Mouse (Mus musculus): ENCODE measurements around the gene Gm16181.

Gene Gm16181

GRCm38 (mm10) chr17:35194844-35195630 lies 25.6 kb upstream of the Gm16181 start:
- in situ Hi-C loops (cut with MboI, MseI): no loop called here

GRCm38 (mm10) chr17:35195631-35196320 lies 24.9 kb upstream of the Gm16181 start:
- in situ Hi-C loops (cut with MboI, MseI): no loop called here

DNA sequence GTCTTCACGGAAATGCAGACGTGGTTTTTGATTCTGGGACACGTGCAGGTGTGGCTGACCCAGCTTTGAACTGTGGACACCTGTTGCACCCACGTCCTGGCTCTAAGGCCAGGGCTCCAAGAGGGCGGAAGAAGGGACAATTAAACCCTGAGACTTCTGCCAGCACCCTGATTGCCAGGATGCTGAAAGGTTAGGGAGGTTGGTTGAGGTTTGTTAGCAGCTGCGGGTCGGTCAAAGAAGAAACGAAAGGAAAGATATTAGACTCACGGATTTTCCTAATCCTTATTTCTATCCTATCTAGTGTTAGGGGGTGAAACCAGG lies 24.4 kb upstream of the Gm16181 start:
- in situ Hi-C loops (cut with MboI, MseI): no loop called here

DNA sequence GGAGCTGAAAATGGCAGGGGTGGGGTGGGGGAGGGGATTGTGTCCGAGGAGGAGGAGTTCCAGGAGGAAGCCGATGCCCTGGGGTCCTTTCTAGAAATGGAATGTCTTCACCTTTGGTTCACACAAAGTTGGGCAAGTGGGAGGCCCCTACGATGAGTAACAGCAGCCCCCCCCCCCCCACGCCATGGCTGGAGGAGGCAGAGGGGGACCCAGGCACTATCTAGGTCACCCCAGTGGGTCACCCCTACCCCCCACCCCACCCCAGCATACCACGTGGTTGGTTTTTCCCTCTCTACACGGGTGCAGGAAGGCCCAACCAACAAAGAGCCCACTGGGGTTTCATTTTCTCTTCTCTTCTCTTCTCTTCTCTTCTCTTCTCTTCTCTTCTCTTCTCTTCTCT lies 23.5 kb upstream of the Gm16181 start:
- in situ Hi-C loops (cut with MboI, MseI): no loop called here

DNA sequence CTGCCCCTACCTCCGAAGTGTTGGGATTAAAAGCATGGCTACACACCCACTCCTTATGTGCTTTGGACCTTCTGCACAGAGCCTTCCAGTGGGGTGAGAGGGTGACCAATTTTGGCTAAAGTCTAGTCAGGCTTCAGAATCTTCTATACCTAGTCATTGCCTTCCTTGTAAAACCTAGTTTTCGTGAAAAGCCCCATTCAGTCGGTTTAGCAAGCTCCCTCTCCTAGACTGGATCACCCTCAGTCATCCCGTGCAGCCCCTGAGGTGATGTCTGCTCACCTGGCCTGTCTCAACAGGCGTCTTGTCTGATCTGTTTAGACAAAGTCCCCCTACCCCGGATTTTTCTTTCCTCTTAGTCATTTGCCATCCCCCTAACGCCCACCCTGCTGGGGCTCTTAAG lies 22.6 kb upstream of the Gm16181 start:
- in situ Hi-C loops (cut with MboI, MseI): no loop called here

GRCm38 (mm10) chr17:35198946-35199345 lies 21.7 kb upstream of the Gm16181 start:
- in situ Hi-C loops (cut with MboI, MseI): no loop called here

- in situ Hi-C loops (cut with MboI, MseI): loop anchor here (5.0 to 25.0 kb wide), 2 partner anchors 37 to 1013 kb away; partner anchors contain the start of genes Psmb8 (in 2 of the 2), Psmb9 (in 2 of the 2), Tap1 (in 2 of the 2) and Nfkbil1 (in 1 of the 2)
These were observed 20.2 kb upstream of the Gm16181 start for GRCm38 (mm10) chr17:35200398-35200797.

DNA sequence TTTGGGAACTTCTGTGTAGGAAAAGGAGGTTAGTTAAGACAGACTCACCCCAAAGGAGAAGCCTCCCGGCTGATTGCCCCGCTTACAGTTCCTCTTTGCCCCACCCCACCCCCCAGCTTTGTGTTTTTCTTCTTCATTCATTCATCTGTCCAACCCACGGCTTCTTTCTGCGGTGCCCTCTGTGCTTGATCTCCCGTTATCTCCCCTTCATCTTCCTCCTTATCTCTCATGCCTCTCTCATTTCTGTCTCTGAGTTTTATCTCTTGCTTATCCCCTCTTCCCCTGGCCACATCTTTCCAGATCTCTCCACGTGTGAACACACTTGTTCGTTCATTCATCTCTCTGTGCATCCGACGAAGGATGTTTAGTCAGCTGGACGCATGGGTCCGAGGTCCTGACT lies 19.5 kb upstream of the Gm16181 start:
- in situ Hi-C loops (cut with MboI, MseI): loop anchor here (5.0 to 25.0 kb wide), 2 partner anchors 36 to 1014 kb away; partner anchors contain the start of genes Psmb8 (in 2 of the 2), Psmb9 (in 2 of the 2), Tap1 (in 2 of the 2) and Nfkbil1 (in 1 of the 2)

DNA sequence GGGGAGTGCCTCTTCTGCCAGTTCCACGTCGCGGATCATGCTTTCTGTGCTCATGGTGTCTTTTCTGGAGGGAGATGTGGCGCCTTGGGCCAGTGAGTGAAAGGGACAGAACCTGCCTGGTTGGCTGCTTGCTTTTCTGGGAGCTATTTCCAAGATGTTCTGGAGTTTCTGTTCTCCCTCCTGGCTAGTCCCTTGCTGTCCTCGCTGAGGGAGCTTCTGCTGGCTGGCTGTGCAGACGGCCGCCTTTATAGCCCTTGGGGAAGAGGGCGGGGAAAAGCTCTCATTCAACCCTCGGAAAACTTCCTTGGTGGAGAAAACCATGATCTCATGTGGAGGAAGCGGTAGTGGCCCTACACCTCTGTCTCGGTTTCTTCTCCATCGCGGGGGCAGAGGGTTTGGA lies 18.8 kb upstream of the Gm16181 start, which contains the start of gene Tnf:
Gene Tnf, minus strand, starts transcription at position 221 of the 400 bp plus-strand sequence.
- in situ Hi-C loops (cut with MboI, MseI): loop anchor here (5.0 to 25.0 kb wide), 2 partner anchors 36 to 1014 kb away; partner anchors contain the start of genes Psmb8 (in 2 of the 2), Psmb9 (in 2 of the 2), Tap1 (in 2 of the 2) and Nfkbil1 (in 1 of the 2)

- in situ Hi-C loops (cut with MboI, MseI): loop anchor here (5.0 to 25.0 kb wide), 2 partner anchors 35 to 1015 kb away; partner anchors contain the start of genes Psmb8 (in 2 of the 2), Psmb9 (in 2 of the 2), Tap1 (in 2 of the 2) and Nfkbil1 (in 1 of the 2)
These were observed 18.2 kb upstream of the Gm16181 start for GRCm38 (mm10) chr17:35202442-35202841.

DNA sequence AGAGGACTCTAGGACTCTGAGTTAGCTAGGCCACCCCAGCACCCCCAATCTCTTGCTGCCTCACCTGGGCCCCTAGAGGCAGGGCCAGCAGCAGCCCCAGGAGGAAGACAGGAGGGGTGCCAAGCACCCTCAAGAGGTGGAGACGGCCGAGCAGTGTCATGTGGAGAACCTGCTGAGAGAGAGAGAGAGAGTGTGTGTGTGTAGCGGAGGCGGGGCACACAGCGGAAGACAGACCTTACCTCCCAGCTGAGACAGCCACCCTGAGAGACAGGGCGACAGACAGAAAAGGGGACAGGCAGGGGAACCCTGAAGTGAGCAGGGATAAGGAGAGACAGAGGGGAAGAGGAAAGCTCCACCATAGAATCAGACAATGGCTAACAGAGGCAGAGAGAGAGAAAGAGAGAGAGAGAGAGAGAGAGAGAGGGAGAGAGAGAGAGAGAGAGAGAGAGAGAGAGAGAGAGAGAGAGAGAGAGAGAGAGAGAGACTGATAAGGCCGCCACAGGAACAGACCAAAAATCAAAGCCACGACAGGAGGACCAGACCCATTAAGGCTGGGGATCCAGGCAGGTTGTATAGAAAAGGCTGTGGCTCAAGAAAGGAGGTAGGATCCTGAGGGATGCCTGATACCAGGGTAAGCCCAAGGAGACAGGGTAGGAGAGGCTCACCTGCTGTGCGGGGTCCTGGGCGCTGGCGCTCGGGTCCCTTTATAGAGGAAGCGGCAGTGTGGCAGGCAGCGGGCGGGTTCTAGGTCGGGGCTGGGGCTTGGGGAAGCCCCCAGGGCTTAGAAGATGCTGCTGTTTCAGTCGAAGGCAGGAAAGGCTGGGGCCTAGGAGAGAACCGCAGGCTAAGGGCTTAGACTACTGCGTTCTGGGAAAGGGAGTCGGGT lies 15.9 kb upstream of the Gm16181 start, which contains the start of gene Lta:
Gene Lta, minus strand, starts transcription at position 858 of the 886 bp plus-strand sequence.
- in situ Hi-C loops (cut with MboI, MseI): loop anchor here (5.0 to 25.0 kb wide), 2 partner anchors 33 to 1017 kb away; partner anchors contain the start of genes Psmb8 (in 2 of the 2), Psmb9 (in 2 of the 2), Tap1 (in 2 of the 2) and Nfkbil1 (in 1 of the 2)

GRCm38 (mm10) chr17:35205380-35205769 lies 15.3 kb upstream of the Gm16181 start:
- in situ Hi-C loops (cut with MboI, MseI): loop anchor here (25.0 kb wide), 1 partner anchor 1018 kb away; the partner anchor contains the start of genes Psmb8 (in 2 of the 2), Psmb9 (in 2 of the 2) and Tap1 (in 2 of the 2)

DNA sequence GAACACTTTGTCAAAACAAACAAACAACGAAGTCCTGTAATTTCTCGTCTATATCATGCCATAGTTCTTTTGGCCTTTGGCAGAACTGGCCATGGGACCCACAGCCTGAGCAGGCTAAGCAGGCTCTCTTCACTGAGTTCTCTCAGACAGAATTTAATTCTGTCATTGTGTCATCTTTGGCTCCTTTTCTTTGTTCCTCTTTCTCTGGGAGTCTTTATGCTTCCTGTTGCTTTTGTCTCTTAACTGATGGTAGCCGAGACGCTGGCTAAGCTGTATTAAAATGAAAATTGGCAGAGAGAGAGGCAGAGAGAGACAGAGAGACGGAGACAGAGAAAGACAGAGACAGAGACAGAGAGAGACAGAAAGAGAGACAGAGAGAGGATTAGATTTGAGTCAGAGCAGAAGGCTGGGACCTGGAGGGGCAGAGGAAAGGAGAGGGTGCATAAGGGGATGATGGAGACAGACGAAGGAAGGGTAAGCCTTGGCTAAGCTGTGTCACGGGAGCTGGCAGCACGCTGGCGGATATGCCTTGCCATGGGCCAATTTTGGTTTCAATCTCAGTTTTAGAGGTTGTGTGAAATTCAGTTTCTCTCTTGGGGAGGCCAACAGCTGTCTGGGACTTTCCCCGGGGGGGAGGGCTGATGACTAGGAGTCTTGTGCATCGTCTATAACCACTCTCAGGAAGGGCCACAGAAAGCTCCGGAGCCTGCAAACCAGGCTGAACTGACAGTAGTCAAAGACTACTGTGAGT lies 10.7 kb upstream of the Gm16181 start:
- in situ Hi-C loops (cut with MboI, MseI): loop anchor here (10.0 to 25.0 kb wide), 2 partner anchors 815 to 1023 kb away; partner anchors contain the start of genes Psmb8 (in 2 of the 2), Psmb9 (in 2 of the 2), Tap1 (in 2 of the 2) and BC051142 (in 1 of the 2)

DNA sequence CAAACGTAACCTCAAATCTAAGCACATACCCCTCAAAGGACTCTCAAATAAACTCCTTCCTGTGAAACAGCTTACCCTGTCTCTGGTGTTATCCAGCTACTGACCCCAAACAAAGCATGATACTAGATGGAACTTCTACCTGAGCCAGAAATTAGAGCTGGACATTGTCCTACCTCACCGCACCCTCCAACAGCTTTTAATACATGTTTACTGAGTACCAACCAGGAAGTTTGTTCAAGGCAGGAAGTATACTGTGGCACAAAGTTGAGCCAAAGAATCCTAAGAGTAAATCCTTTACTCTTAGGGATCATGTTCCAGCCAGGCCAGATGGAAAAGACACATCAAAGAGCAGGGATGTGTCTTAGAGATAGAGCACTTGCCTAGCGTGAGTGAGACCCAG lies 10.0 kb upstream of the Gm16181 start:
- in situ Hi-C loops (cut with MboI, MseI): loop anchor here (10.0 to 25.0 kb wide), 2 partner anchors 816 to 1023 kb away; partner anchors contain the start of genes Psmb8 (in 2 of the 2), Psmb9 (in 2 of the 2), Tap1 (in 2 of the 2) and BC051142 (in 1 of the 2)

DNA sequence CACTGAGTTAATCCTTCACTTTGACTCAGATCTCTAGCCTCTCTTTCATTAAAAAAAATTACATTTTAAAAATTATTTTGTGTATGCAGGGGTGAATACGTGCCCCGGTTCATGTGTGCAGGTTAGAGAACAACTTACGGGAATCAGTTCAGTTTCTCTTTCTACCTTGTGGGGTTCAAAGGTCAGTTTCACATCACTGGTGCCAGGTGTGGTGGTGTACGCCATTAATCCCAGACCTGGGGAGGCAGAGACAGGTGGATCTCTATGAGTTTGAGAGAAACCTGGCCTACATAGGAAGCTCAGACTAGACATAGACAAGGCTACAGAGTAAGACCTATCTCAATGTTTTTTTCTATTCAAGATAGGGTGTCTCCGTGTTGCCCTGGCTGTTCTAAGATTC lies 7.6 kb upstream of the Gm16181 start:
- in situ Hi-C loops (cut with MboI, MseI): loop anchor here (10.0 to 25.0 kb wide), 2 partner anchors 818 to 1026 kb away; partner anchors contain the start of genes Psmb8 (in 2 of the 2), Psmb9 (in 2 of the 2), Tap1 (in 2 of the 2) and BC051142 (in 1 of the 2)

GRCm38 (mm10) chr17:35218516-35219193 lies 2.0 kb upstream of the Gm16181 start:
- in situ Hi-C loops (cut with MboI, MseI): loop anchor here (10.0 to 25.0 kb wide), 2 partner anchors 824 to 1031 kb away; partner anchors contain the start of genes Psmb8 (in 2 of the 2), Psmb9 (in 2 of the 2), Tap1 (in 2 of the 2) and BC051142 (in 1 of the 2)

- in situ Hi-C loops (cut with MboI, MseI): loop anchor here (10.0 to 25.0 kb wide), 2 partner anchors 825 to 1032 kb away; partner anchors contain the start of genes Psmb8 (in 2 of the 2), Psmb9 (in 2 of the 2), Tap1 (in 2 of the 2) and BC051142 (in 1 of the 2)
These were observed 1.0 kb upstream of the Gm16181 start for GRCm38 (mm10) chr17:35219601-35220041.

- in situ Hi-C loops (cut with MboI, MseI): loop anchor here (25.0 kb wide), 1 partner anchor 1035 kb away; the partner anchor contains the start of genes Psmb8 (in 2 of the 2), Psmb9 (in 2 of the 2) and Tap1 (in 2 of the 2)
These were observed 1.7 kb downstream of the Gm16181 start for GRCm38 (mm10) chr17:35222299-35222698.
